Mouse (Mus musculus): ENCODE measurements around the gene Cldn4. TPM values are rescaled to one million over a fixed set of nuclear protein-coding genes. Genes with fewer than 3 reads are reported as not detected.

Cldn4 gene
- polyA plus RNA-seq, 1 experiment from 2014 or later = 59.1 TPM

GRCm38 (mm10) chr5:134895291-134895690, 51.4 kb downstream of the Cldn4 start:
- no peaks in the 10 kb centered on the region for H3K9me3 ChIP-seq (replicated peaks; ENCODE audit: low read length)
- TF ChIP-seq CTCF (IDR thresholded peaks at IDR 0.05; ENCODE audit: low read depth) = no peak
- H3K27me3 ChIP-seq (ENCODE audit: insufficient read depth, low read length) = no peaks in the 10 kb centered on the region
- ATAC-seq (replicated peaks; ENCODE audit: low FRiP score, low read depth) = no peak
- H3K27ac ChIP-seq = no peak overlapping the region
- H3K4me2 ChIP-seq (ENCODE audit: low read length) = no peak overlapping the region
- WGBS = 41% methylated on average over 8 of the region's 8 CpGs
- no peak overlapping the region for H3K9ac ChIP-seq (ENCODE audit: low read depth, low read length)
- H3K4me1 ChIP-seq (replicated peaks; ENCODE audit: insufficient read depth, low read length) = no peaks in the 10 kb centered on the region
- peak; percentile 29 for DNase-seq (ENCODE audit: low spot score)
- no peak overlapping the region for H3K4me3 ChIP-seq (replicated peaks; ENCODE audit: low read depth, low read length)
- no peaks in the 10 kb centered on the region for H3K36me3 ChIP-seq (ENCODE audit: insufficient read depth, low read length)

Other genes starting within 250 kb of the Cldn4 start
- 77.7 and 78.9 TPM in 2 replicates for gene Eln, start 199.6 kb downstream of the Cldn4 start, polyA plus RNA-seq (2015; fragmentation: Nextera tagmentation; extraction: Ambion mirVana)
- not detected in 2 replicates for gene Tmem270, start 40.2 kb downstream of the Cldn4 start, polyA plus RNA-seq (2015; fragmentation: Nextera tagmentation; extraction: Ambion mirVana)
- gene Cldn13, start 31.4 kb downstream of the Cldn4 start, polyA plus RNA-seq (2015; fragmentation: Nextera tagmentation; extraction: Ambion mirVana) = 0.14 TPM in 1 of 2 replicates, not detected in the other
- 41.5 and 43.4 TPM in 2 replicates for gene Mettl27, start 14.6 kb downstream of the Cldn4 start, polyA plus RNA-seq (2015; fragmentation: Nextera tagmentation; extraction: Ambion mirVana)
- gene Cldn3, start 39.3 kb upstream of the Cldn4 start, polyA plus RNA-seq (2015; fragmentation: Nextera tagmentation; extraction: Ambion mirVana) = 72.4 and 72.9 TPM in 2 replicates
- 93.7 and 94.5 TPM in 2 replicates for gene Abhd11, start 62.2 kb upstream of the Cldn4 start, polyA plus RNA-seq (2015; fragmentation: Nextera tagmentation; extraction: Ambion mirVana)
- gene Stx1a, start 76.5 kb upstream of the Cldn4 start, polyA plus RNA-seq (2015; fragmentation: Nextera tagmentation; extraction: Ambion mirVana) = 6.6 and 9.0 TPM in 2 replicates
- gene Dnajc30, start 117.3 kb upstream of the Cldn4 start, polyA plus RNA-seq (2015; fragmentation: Nextera tagmentation; extraction: Ambion mirVana) = 42.4 and 42.6 TPM in 2 replicates
- gene Bud23, start 118.0 kb upstream of the Cldn4 start, polyA plus RNA-seq (2015; fragmentation: Nextera tagmentation; extraction: Ambion mirVana) = 80.4 and 85.2 TPM in 2 replicates
- 9.9 and 12.5 TPM in 2 replicates for gene Vps37d, start 131.3 kb upstream of the Cldn4 start, polyA plus RNA-seq (2015; fragmentation: Nextera tagmentation; extraction: Ambion mirVana)
- 6.5 and 7.8 TPM in 2 replicates for gene Mlxipl, start 143.0 kb upstream of the Cldn4 start, polyA plus RNA-seq (2015; fragmentation: Nextera tagmentation; extraction: Ambion mirVana)
- gene Tbl2, start 202.7 kb upstream of the Cldn4 start, polyA plus RNA-seq (2015; fragmentation: Nextera tagmentation; extraction: Ambion mirVana) = 14.5 and 17.4 TPM in 2 replicates
- 58.8 and 65.6 TPM in 2 replicates for gene Bcl7b, start 221.3 kb upstream of the Cldn4 start, polyA plus RNA-seq (2015; fragmentation: Nextera tagmentation; extraction: Ambion mirVana)
- 22.6 and 22.9 TPM in 2 replicates for gene Baz1b, start 240.3 kb upstream of the Cldn4 start, polyA plus RNA-seq (2015; fragmentation: Nextera tagmentation; extraction: Ambion mirVana)

Data from kidney, postnatal 0 days (tissue).